Mouse (Mus musculus): ENCODE results near the gene Nfic.

GRCm38 (mm10) chr10:81481605-81482532 is 26.4 kb upstream of the Nfic start:
- TF ChIP-seq CTCF (IDR thresholded peaks at IDR 0.05; ENCODE audit: borderline replicate concordance, control insufficient read depth, extremely low read depth, insufficient read depth, low read length, poor library complexity) (no peak), POLR2A (IDR thresholded peaks at IDR 0.05; ENCODE audit: control insufficient read depth, extremely low read depth, insufficient read depth, low read length, poor library complexity) (no peak)

Data from thymus, adult 2 months (tissue).